Mouse (Mus musculus) gastrocnemius, adult 18-20 months (tissue): ENCODE measurements at regions not wholly inside any gene's neighbourhood (a gene's known extent, or its start where the extent isn't known, plus 50 kb on each side); places are given as distances from the start of the nearest gene placed in this dataset.

Experiments used
- DNase-seq: peaks from one replicate; pipeline ENCODE4 v3.0.0; 2021; ENCODE audit warnings: low spot score

DNA sequence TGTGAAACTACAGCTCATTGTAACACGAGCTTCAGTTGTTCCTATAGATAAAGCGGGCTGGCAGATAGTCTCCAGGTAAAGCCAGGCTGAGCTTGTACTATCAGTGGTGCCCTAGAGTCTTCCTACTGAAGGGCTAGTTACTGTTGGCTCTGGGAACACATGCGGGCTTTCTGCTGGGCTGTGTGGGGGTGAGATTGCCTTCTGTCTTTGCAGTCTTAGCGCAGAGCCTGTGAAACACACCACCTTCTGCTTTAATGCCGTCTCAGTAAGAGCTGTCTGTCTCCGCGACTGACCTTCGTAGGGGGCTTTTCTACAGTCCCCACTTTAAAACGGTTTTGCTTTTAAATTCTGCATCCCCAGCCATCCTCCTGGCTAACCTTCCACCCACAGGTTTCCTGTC lies 76.7 kb downstream of the Trim29 start:
- DNase-seq, result no peak

DNA sequence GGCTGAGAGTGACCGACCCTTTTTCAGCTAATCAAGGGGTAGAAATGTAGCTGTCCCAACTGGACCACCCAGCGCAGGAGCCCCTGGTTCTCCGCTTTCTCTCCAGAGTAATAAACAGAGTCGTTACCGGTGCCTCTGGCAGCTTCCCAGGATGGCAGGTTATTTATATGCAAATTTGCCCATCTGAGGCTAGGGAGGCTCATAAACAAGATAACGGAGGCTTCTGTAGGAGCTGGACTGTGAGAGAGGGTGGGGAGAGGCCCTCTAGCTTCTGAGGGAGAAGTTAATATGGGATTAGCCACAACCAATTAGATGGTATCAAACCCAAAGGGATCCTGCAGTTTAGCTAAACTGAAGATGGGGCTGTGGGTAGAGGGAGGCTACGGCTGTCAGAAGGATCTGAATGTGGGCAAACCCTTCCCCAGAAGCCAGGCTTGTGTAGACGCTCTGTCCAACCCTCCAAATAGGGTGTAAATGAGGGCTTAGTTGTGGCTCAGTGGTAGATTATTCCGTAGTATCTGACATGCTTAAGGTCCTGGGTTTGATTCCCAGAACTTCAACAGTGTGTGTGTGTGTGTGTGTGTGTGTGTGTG lies 78.9 kb downstream of the Trim29 start:
- no peak for DNase-seq

DNA sequence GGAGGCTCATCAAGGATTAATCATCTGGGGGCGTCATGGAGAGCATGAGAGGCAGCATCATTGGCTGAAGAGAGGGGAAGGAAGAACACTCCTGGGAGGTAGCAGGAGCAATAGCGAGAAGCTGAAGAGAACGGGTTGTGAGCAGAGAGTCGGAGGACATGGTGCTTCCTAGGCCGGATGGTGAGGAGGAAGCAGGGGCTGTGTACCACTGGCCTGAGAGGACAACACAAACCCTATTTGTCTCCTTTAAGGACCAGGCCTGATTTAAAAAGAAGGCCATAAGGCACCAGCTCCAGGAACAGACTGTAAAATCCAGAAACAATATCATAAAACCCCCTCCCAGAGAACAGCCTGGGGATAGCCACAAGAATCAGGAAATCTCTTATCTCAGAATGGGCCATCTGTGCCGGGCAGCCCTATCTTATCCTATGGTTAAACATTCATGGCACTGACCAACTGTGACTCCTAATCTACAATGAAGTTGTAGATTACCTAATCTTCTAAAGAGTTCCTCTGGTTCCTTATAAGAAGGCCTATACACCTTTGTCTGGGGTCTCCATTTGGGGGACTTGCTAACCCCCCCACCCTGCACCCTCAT lies 81.9 kb downstream of the Trim29 start:
- DNase-seq, result no peak

DNA sequence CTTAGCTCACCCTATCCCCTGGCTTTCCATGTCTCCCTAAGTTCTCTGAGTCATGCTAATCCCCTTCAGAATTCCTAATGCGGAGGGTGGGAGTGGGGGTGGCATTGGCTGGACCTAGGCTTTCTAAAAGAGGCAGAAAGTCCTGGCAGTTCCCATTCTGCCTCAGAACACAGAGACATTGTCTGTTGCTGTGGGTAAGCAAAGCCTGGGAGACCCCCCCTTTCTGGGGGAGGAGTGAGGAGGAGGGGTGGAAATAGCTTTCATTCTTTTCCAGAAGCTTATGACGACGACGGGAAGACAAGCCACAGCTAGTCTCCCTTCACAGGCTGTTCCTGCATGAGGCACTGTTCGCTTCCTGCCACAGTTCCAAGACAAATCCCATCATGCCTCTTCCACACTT lies 83.6 kb downstream of the Trim29 start:
- DNase-seq, result no peak

DNA sequence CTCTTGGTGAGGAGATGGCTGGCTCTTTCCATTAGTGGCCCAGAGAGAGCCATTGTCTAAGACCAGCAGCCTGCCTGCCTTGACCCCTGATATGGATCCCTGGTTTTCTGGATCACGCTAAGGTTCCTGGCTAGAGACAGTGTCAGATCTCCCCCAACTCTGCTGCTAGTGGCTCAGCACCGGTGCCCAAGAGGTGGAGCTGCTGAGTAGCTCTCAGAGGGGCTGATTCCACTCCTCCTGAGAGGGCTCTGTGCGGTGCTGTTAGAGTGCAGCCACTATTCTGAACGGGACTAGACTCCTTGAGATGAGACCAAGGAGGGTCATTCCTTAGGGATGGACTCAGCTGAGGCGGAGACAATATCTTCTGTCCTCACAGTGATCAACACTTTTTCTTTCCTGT lies 84.6 kb downstream of the Trim29 start:
- DNase-seq, result no peak

DNA sequence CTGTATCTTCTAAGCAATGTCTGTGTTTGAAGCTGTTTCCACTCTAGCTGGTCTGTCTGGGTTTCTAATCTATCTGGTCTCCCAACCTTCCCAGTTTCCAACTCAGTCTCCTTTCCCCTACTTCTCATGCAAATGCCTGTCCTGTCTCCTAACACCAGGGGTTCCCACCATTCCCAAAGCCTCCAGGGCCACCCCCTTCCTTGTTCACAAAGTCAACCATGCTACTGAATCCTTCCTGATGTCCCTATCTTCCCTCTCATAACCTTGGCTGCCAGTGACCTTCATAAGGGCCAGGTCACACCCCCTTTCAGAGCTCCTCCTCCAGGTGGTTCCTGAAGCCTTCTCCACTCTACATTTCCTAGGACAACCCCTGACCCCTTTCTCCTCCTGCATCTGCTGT lies 85.9 kb downstream of the Trim29 start:
- DNase-seq, result no peak

DNA sequence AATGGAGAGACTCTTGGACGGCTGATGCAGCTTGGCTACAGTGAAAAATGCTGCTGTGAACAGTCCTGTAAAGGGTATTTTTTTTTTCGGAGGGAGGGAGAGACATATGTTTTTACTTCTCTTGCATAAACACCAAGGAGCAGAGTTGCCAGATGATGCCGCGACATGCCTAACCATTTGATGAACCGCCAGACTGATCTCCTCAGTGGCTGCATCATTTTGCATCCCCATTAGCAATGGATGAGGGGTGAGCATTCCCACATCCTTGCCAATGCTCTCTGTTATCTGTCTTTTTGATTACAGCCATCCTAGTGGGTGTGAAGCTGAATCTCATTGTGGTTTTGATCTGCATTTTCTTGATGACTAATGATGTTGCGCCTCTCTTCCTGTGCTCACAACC lies 97.8 kb downstream of the Trim29 start:
- DNase-seq, result no peak

DNA sequence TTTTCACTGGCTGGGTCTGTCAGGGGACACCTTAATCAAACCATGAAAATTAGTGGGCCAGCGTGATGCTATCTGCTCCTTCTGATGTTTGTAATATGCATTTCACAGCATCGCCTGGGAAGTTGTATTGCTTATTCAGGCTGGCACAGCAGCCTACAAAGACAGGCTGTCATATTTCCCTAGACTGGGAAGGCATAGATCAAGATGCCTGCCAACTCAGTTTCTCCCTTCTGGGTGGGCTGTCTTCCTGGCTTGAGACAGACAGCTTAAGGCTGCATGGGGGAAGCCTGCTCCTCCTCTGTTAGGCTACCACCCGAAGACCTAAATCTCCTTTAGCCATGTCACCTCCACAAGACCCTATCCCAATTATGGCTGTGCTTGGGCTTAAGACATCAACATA lies 101.8 kb downstream of the Trim29 start:
- DNase-seq, result no peak

DNA sequence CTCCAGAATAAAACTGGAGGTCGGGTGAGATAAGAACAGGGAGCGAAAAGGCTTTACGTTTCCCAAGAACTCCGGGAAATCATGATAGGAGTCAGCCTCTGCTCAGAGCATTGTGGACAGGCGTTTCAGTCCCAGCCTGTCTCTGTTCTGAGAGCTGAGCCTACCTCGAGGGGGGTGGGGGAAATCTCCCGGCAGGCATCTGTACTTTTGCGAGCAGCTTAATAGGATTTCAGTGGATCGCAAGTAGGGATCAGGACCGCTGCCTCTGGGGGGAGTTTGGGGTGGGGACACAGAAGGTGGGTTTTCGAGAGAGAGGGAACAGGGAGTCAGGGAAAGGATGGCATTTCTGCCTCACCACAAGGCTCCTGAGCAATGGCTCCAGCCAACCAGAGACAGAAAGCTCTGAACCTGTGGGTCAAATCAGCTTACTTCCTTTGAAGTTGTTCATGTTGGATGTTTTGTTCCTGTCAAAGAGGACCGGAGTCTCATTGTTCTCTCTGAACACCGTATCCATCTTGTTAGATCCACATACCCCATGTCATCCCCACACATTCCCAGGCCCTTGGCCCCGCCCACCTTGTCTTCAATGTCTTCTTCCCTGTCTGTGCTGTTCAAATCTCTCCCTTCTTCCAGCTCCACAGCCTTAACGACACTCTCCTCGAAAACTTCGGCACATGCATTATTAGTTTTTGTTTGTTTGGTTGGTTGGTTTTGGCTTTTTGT lies 109.5 kb downstream of the Trim29 start:
- no peak for DNase-seq

DNA sequence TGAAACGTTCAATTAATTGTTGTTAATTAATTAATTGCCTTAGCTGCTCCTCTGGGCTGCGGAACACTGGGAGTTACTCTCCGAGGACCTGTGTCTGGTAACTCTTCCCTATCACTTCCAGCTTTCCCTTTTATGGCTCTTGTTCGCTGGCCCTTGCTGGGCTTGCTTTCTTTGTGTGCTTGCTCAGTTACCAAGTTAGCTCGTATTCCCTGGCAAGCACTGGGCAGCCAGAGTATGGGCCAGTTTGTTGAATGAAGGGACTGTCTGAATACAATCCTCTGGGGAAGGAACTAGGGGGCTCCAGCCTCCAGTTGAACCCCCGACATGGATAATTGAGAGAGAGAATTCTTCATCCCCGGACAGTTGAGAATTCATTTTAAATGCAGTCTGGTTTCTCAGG lies 116.4 kb downstream of the Trim29 start:
- no peak for DNase-seq

DNA sequence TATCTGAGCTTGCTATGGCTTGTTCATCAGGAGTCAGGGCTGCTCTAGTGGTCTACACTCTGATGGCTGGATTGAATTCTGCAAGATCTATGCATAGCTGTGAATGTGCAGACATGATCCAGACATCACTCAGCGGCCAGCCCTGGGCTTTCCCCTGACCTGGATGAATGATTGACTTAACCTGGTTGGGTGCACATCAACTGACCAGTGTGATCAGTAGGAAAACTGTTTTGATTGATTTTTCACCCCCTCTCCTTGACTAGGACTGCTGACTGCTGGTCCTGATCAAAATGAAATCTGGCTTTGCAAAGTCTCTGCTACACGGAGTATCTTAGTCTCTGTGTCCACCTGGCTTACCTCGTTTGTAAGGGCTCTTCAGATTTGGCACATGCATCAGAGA lies 123.3 kb downstream of the Trim29 start:
- DNase-seq, result no peak

DNA sequence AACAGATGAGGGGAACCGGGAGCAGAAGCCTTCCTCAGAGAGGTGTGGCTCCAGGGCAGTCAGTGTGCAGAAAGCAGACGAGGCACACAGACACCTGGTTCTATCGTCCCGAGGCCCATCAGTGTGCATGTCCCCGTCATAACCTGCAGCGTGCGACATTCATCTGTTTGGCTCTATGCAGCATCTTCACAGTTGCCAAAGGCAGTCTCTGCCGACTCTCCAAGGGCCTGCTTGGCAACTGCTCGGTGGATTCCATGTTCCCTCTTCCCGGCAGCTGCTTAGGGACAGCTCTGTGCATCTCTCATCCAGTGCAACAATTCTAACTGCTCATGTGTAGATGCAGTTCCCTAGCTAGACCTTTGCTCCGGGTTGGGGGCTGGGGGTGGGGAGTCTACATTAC lies 127.8 kb downstream of the Trim29 start:
- DNase-seq, result no peak

DNA sequence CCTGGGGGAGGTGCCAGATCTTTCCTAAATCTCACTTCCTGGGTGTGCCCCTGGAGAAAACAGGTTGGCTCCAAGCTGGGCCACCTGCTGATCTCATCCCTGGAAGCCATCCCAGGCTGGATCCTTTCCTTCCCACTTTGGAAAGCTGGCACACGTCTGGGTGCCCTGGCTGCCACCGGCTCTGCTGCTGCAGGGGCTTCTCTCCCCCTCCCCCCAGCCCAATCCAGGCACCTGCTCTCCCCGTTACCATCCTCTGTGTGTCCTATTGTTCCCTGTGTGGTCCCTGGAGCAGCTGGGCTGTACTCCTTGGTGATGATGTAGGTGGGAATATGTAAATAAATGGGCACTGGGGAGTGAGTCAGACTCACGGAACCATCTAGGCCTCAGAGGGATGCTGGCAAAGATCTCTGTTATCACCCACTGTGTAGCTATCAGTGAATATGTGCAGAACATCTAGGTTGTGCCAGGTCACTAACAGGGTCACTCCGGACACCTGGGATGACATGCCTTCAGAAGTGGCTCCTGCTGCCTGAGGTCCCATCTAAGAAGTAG lies 130.4 kb downstream of the Trim29 start:
- no peak for DNase-seq

DNA sequence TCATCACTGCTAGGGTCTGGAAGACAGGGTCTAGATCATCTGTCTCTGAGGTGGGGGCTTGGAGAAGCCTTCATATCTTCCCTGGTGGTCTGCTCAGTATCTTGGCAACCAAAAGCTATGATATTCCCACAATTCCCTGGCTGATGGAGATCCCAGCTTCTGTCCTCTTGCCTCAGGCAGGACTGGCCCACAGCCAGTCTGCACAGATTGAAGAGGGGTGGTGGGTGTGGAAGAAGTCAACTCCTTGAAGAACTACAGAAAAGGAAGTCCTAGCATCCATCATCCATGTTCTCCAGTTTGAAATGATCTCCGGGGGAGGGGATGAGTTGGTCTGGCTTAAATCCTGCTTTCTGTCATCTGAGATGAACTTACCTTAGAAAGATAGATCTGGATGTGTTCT lies 134.8 kb downstream of the Trim29 start:
- no peak for DNase-seq

DNA sequence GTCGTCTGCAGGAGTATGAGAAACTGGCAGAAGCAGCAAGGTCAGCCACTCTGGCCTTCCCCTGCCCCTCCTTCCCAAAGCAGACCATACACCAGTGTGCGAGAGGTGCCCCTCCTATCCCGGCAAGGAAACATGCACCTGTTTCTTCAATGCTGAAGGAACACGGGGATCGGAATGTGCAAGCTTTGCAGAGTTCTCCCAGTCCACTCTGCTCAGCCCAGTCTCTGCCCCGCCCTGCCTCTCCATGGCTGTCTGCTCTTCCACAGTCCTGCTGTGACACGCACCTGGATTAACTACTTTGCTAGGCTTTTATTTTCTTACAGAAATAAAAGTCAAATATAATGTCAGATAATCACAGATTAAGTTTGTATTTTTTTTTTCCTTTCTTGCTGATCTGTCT lies 136.7 kb downstream of the Trim29 start:
- no peak for DNase-seq

DNA sequence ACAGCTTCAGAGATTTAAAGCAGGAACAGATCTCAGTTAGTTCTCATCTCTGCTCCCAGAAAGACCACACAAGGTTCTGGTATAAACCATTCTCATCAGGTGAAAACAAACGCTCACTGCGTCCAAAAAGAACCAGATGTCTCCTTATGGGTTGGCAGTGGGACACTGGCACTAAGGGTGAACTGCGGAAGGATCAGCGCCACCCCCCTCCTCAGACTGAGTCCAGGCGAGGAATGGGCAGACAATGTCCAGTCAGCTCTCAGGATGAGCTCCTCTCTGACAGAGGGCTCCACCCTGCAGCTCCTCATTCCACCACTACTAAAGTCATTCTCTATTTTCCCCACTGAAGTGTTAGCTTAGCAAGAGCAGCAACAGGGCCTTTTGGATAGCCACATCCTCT lies 138.3 kb downstream of the Trim29 start:
- no peak for DNase-seq

DNA sequence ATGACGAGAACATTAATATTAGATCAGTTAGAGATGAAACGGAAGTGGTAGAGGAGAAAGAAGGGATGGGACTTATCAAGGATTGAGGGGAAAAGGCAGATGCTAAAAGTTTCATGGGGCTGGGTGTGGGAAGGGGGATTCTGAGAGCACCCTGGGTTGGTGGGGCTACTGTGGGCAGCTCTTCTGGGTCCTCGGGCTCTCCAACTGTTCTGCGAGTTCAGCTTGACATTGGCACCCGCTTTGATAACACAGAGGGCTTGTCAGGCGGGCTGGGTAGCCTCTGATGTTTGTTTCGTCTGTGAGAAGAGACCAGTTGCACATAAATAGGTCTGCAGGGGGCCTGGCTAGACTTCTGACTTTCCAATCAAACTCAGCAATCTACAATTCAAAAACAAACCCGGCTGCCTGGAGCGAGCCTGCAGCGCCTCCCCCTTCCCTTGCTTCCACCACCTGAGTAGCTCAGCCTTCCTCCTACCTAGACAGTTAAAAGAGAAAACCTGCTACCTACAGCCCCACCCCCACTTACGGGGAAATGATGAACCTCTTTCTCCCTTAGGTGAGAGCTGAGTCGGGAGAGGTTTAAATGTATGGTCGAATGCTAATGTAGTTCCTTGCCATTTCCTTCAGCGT lies 143.4 kb downstream of the Trim29 start:
- no peak for DNase-seq

DNA sequence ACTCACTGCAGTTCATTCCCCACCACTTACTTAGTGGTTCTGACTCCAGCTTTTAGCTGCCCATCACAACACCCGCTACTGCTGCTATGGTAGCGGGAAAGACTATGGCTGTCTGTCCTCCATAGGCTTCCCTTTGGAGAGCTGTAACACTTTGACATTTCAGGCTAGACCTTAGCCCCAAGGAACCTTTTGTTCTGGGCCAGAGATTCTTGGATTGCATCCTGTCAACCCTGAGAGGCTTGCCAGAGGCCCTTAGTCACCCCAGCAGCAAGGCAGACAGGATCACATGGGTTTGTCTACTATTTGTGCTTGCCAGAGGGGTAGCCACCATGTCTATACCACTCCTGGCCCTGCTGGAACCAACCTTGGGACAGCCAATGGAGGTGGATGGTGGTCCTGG lies 147.1 kb downstream of the Trim29 start:
- peak; percentile 47 for DNase-seq

DNA sequence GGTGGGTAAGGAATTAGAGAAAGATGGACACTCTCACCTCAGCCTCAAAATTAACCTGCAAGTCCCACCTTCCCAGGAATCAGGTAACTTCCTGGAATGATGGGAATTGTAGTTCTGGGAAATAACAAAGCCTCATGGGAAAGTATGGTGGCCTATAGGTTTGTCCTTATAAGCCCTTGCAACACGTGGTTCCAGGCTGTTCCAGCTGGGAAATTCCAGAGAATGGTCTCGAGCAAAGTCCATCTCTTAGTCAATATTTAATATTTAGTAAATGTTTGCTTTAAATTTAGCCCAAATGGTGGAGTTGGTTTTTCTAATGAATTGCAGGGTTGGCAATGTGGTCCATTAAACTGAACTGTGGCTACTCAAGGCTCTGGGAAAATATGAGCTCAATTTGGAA lies 150.5 kb downstream of the Trim29 start:
- no peak for DNase-seq

DNA sequence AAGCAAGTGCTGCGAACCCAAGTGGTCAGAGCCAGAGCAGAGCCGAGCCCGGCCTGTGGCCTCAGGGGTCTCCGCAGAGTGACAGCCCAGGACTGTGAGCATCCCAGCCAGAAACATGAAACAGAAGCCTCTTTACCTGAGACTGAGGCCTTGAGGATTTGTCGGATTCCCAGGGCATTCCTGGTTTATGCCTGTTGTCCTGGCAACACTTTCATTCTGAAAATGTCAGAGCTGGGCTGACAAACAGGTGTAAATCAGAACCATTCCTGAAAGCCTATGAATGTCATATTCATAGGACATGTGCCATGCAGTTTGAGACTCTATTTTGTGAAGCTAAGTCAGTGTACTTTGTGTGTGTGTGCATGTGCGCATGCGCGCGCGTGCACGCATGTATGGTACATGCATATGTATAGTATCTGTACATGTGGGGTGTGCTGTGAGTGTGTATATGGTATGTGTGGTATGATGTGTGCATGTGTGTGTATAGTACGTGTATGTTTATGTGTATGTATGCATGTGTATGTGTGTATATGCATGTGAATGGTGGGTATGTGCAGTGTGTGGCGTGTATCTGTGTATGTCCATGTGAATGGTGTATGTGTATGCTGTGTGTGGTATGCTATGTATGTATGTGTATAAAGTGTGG lies 152.9 kb downstream of the Trim29 start:
- DNase-seq, result no peak

DNA sequence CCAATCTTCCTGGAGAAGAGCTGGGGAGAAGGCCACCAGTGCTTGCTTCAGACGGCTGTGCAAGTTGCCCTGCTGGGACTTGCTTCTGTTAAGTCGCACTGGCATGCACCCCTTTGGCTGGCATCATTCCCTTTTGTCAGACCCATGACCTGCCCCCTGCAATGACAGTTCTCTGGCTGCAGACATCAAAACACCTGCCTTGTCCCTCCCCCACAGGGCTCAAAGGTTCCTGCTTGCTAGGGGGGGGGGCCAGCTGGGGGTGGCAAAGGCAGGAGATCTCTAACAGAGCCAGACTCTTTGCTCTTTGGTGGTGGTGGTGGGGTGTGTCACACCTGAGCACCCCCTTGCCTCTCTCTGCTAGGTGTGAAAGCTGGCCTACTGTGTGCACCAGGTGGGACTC lies 154.5 kb downstream of the Trim29 start:
- no peak for DNase-seq

DNA sequence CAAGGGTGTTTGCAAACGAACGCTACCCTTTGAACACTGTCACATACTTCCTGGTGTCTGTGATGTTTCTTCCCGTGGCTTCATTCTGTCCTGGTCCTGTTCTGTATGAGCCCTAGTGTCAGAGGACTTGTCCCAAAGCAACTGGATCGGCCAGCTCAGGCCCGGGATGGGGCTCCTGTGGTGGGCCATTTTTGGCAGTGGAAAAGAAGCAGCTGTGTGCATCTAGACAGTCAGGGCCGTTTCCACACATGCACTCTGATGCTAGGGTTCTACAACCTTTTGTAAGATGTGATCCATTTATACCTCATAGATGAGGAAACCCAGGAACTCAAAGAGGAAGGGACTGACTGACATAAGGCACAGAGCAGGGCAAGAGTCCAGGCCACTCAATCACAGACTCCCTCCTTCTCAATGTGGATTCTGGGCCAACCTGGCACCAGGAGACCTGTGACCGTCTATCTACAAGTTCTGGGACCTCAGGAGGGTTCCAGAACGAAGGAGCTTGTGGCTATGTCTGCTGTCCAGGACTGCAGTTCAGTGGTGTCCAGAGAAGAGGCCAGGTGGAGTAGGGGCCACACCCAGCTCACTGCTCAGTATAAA lies 155.2 kb downstream of the Trim29 start:
- DNase-seq, result no peak
